Mouse (Mus musculus): ENCODE measurements around the gene Nacc2. TPM values are rescaled to one million over a fixed set of nuclear protein-coding genes. Genes with fewer than 3 reads are reported as not detected.

The Nacc2 gene
- polyA plus RNA-seq, 1 experiment from 2014 or later, result 16.8 TPM

DNA sequence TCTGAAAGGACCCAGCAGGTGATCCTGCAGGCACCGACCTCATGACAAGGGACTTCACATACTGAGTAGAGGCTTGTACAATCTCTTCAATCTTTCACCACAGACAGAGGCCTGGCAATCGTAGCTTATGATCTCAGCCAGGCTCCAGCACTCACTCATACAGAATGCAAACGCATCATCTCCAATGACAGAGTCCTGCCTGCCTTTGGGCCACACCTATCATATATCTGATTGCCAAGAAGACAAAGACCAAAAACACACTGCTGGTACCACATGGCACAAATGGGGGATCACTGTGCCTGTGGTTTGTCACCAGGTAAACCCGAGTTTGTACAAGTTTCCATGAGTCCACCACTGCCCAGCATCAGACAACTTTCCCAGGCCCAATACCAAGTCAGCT, 105.7 kb downstream of the Nacc2 start:
- Histone ChIP-seq H3K27ac (ENCODE audit: low read length) (no peak overlapping the region), H3K4me2 (ENCODE audit: low read depth, low read length) (no peak overlapping the region), H3K36me3 (ENCODE audit: control insufficient read depth, insufficient read depth, low read length) (peaks cover 3% of the 10 kb centered on the region; the same call in 1 of the 2 replicates), H3K27me3 (ENCODE audit: control insufficient read depth, insufficient read depth, low read length) (no peaks in the 10 kb centered on the region), H3K4me1 (ENCODE audit: control insufficient read depth, insufficient read depth, low read length) (peaks cover 9% of the 10 kb centered on the region), H3K4me3 (replicated peaks; ENCODE audit: low read length) (no peak overlapping the region), H3K9me3 (replicated peaks; ENCODE audit: control insufficient read depth, low read length) (no peaks in the 10 kb centered on the region), H3K9ac (ENCODE audit: low read length) (no peak overlapping the region)
- ATAC-seq (ENCODE audit: insufficient read depth, low FRiP score), result no peak
- 77% methylated on average over 4 of the region's 4 CpGs for WGBS

DNA sequence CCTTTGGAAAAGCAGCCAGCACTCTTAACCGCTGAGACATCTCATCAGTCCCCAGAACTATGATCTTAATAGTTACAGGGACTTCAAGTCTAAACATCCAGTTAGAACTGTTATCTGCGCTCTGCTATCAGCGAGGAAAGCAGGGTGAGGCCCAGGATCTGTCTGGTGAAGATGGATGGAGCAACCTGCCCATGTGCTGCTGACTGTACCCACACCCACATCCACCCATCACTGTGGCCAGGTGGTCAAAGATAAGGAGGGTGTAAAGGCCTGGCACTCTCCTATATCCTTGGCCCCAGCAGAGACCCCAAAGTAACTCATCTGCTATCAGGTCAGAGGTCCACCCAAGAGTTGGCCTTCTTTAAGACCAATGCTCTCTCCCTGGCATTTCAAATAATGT, 109.3 kb downstream of the Nacc2 start:
- Histone ChIP-seq H3K4me3 (replicated peaks; ENCODE audit: low read length) (no peak overlapping the region), H3K9ac (ENCODE audit: low read length) (no peak overlapping the region), H3K27me3 (ENCODE audit: control insufficient read depth, insufficient read depth, low read length) (no peaks in the 10 kb centered on the region), H3K36me3 (ENCODE audit: control insufficient read depth, insufficient read depth, low read length) (peaks cover 13% of the 10 kb centered on the region; the same call in 1 of the 2 replicates), H3K27ac (ENCODE audit: low read length) (no peak overlapping the region), H3K4me2 (ENCODE audit: low read depth, low read length) (no peak overlapping the region), H3K4me1 (ENCODE audit: control insufficient read depth, insufficient read depth, low read length) (no peaks in the 10 kb centered on the region), H3K9me3 (replicated peaks; ENCODE audit: control insufficient read depth, low read length) (no peaks in the 10 kb centered on the region)
- ATAC-seq (ENCODE audit: insufficient read depth, low FRiP score), result peak; percentile 86
- WGBS, result 73% methylated on average over 3 of the region's 3 CpGs

DNA sequence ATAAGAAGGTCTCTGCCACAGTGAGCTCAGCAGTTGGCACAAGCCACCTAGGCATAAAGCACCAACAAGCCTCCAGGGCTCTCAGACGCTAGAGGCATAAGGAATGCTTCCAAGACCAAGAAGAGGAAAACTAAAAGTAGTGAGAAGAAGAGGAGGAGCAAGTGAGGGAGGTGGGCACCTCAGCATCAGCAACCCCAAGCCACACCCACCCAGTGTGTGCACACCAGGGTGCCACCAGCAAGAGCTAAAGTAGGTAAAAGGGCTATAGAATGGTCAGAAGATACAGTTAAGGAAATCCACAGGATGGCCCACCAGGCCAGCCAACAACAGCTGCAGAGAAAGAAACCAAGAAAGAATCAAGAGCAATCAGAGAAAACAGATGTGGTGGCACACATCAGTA, 111.6 kb downstream of the Nacc2 start:
- Histone ChIP-seq H3K9me3 (replicated peaks; ENCODE audit: control insufficient read depth, low read length) (no peaks in the 10 kb centered on the region), H3K4me3 (replicated peaks; ENCODE audit: low read length) (no peak overlapping the region), H3K4me1 (ENCODE audit: control insufficient read depth, insufficient read depth, low read length) (no peaks in the 10 kb centered on the region), H3K4me2 (ENCODE audit: low read depth, low read length) (no peak overlapping the region), H3K27me3 (ENCODE audit: control insufficient read depth, insufficient read depth, low read length) (no peaks in the 10 kb centered on the region), H3K9ac (ENCODE audit: low read length) (no peak overlapping the region), H3K36me3 (ENCODE audit: control insufficient read depth, insufficient read depth, low read length) (peaks cover 23% of the 10 kb centered on the region; the same call in 1 of the 2 replicates), H3K27ac (ENCODE audit: low read length) (no peak overlapping the region)
- 63% methylated on average over 1 of the region's 1 CpGs for WGBS
- no peak for ATAC-seq (ENCODE audit: insufficient read depth, low FRiP score)

Other genes with a start within 250 kb of the Nacc2 start
- 7.3 and 7.6 TPM in 2 replicates for gene Camsap1, start 139.9 kb downstream of the Nacc2 start, polyA plus RNA-seq (2015; fragmentation: Nextera tagmentation; extraction: Ambion mirVana)
- 72.6 and 81.4 TPM in 2 replicates for gene Ubac1, start 101.5 kb downstream of the Nacc2 start, polyA plus RNA-seq (2015; fragmentation: Nextera tagmentation; extraction: Ambion mirVana)
- not detected in 2 replicates for gene Lhx3, start 85.1 kb upstream of the Nacc2 start, polyA plus RNA-seq (2015; fragmentation: Nextera tagmentation; extraction: Ambion mirVana)
- 23.2 and 24.1 TPM in 2 replicates for gene Qsox2, start 114.3 kb upstream of the Nacc2 start, polyA plus RNA-seq (2015; fragmentation: Nextera tagmentation; extraction: Ambion mirVana)
- 0.58 and 0.82 TPM in 2 replicates for gene Ccdc187, start 171.3 kb upstream of the Nacc2 start, polyA plus RNA-seq (2015; fragmentation: Nextera tagmentation; extraction: Ambion mirVana)
- 28.8 and 33.0 TPM in 2 replicates for gene Gpsm1, start 192.3 kb upstream of the Nacc2 start, polyA plus RNA-seq (2015; fragmentation: Nextera tagmentation; extraction: Ambion mirVana)
- 20.5 and 23.8 TPM in 2 replicates for gene Dnlz, start 228.9 kb upstream of the Nacc2 start, polyA plus RNA-seq (2015; fragmentation: Nextera tagmentation; extraction: Ambion mirVana)
- 1.1 and 1.5 TPM in 2 replicates for gene Card9, start 237.7 kb upstream of the Nacc2 start, polyA plus RNA-seq (2015; fragmentation: Nextera tagmentation; extraction: Ambion mirVana)